Mouse (Mus musculus): ENCODE data around the gene Cd79b. TPM values are rescaled to one million over a fixed set of nuclear protein-coding genes. Genes with fewer than 3 reads are reported as not detected.

Gene Cd79b
- polyA plus RNA-seq (2014; fragmentation: Illumina TruSeq; extraction: RNeasy Lipid Tissue Mini Kit (QIAGEN cat#74804); ENCODE audit: low read depth, low replicate concordance): 0.53 TPM

DNA sequence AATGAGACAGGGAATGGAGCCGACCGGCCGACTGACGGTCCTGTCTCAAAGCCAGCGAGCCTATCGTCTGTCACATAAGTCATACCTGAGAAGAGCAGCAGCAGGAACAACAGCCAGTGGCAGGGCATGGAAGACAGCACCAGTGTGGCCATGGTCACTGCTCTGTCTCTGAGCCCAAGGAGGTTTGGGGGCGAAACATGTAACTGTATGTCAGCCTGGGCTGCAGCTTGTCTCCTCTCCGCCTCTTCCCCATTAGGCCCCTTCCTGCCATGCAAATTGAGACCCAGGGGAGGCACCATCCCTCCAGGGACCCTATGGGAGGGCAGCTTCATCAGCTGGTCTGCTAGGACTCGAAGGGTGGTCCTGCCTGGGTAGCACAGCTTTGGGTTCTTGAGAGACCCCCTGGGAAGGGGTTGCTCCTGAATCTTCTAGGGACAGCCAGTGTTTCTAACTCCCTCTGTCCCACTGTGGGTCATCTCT lies at the start of gene Cd79b:
Cd79b (minus strand) TSS at position 430 of the 480 bp plus-strand sequence.

GRCm38 (mm10) chr11:106353188-106353587 lies 38.6 kb upstream of the Cd79b start, which contains the start of gene Scn4a:
Gene Scn4a (minus strand): TSS chr11:106353288.

DNA sequence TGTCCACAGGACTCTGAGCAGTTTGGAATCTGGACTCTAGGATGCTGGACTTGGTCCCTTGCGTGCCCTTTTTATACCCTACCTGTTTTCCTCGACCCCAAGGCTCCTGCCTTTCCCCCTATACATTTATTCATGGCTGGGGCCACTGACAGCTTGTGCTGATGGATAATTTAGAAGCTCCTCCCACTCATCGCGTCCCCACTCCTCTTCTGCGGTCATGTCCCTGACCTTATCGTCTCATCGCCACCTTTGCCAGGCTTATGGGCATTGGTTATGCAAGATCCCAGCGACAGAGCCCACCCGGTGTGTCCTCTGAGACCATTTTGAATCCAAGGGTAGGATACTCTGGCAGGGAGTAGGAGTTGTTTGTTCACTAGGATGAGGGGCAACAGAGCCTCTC lies 12.8 kb downstream of the Cd79b start, which contains the start of gene Gh:
Gh (minus strand) TSS at position 101 of the 400 bp plus-strand sequence.

GRCm38 (mm10) chr11:106276454-106276853 lies 38.1 kb downstream of the Cd79b start, which contains the start of gene Tcam1:
Gene Tcam1 (plus strand): TSS chr11:106276672.

DNA sequence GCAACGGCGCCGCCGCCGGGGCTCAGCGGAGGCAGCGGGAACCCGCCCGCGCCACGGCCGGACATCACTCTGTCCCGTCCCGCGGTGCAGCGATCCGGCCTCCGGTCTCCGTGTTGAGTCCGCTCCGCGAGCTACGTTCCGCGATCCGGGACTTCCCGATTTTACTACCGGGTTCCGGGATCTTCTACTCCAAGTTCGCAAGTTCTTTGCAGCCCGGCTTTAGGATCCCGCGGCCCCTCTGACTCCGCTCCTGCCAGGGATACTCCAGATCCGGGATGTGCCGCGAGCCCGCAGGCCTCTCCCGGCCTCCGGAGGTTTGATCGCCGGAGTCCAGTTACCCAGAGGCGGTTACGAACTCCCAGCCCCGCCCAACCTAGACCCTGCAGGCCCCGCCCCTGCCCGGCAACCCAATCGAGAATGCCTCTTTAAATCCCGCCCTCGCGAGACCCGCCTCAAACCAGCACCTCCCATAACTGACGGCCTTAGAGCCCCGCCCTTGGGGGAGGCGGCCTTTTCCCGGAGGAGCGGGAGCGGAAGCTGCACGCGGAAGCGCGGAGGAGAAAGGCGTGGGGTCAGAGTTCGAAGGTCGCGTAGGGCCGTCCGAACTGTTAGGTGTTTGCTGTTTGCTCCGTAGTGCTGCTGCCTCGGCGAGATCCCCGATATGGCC lies 41.8 kb downstream of the Cd79b start, which contains the start of gene Smarcd2:
Smarcd2 (minus strand) TSS at position 329 of the 667 bp plus-strand sequence.

Other genes starting within 250 kb of the Cd79b start
- 13.6 TPM for gene Taco1, start 248.7 kb downstream of the Cd79b start, polyA plus RNA-seq (2014; fragmentation: Illumina TruSeq; extraction: RNeasy Lipid Tissue Mini Kit (QIAGEN cat#74804); ENCODE audit: low read depth, low replicate concordance)
- gene Map3k3, start 230.1 kb downstream of the Cd79b start, polyA plus RNA-seq (2014; fragmentation: Illumina TruSeq; extraction: RNeasy Lipid Tissue Mini Kit (QIAGEN cat#74804); ENCODE audit: low read depth, low replicate concordance): 8.2 TPM
- not detected for gene Gm10840, start 153.9 kb downstream of the Cd79b start, polyA plus RNA-seq (2014; fragmentation: Illumina TruSeq; extraction: RNeasy Lipid Tissue Mini Kit (QIAGEN cat#74804); ENCODE audit: low read depth, low replicate concordance)
- 2.9 TPM for gene Limd2, start 153.9 kb downstream of the Cd79b start, polyA plus RNA-seq (2014; fragmentation: Illumina TruSeq; extraction: RNeasy Lipid Tissue Mini Kit (QIAGEN cat#74804); ENCODE audit: low read depth, low replicate concordance)
- gene Strada, start 112.6 kb downstream of the Cd79b start, polyA plus RNA-seq (2014; fragmentation: Illumina TruSeq; extraction: RNeasy Lipid Tissue Mini Kit (QIAGEN cat#74804); ENCODE audit: low read depth, low replicate concordance): 9.5 TPM
- gene Ccdc47, start 98.4 kb downstream of the Cd79b start, polyA plus RNA-seq (2014; fragmentation: Illumina TruSeq; extraction: RNeasy Lipid Tissue Mini Kit (QIAGEN cat#74804); ENCODE audit: low read depth, low replicate concordance): 171 TPM
- gene Ddx42, start 97.8 kb downstream of the Cd79b start, polyA plus RNA-seq (2014; fragmentation: Illumina TruSeq; extraction: RNeasy Lipid Tissue Mini Kit (QIAGEN cat#74804); ENCODE audit: low read depth, low replicate concordance): 35.0 TPM
- gene Ftsj3, start 58.7 kb downstream of the Cd79b start, polyA plus RNA-seq (2014; fragmentation: Illumina TruSeq; extraction: RNeasy Lipid Tissue Mini Kit (QIAGEN cat#74804); ENCODE audit: low read depth, low replicate concordance): 14.3 TPM
- 30.8 TPM for gene Psmc5, start 58.6 kb downstream of the Cd79b start, polyA plus RNA-seq (2014; fragmentation: Illumina TruSeq; extraction: RNeasy Lipid Tissue Mini Kit (QIAGEN cat#74804); ENCODE audit: low read depth, low replicate concordance)
- gene Smarcd2, start 41.8 kb downstream of the Cd79b start, polyA plus RNA-seq (2014; fragmentation: Illumina TruSeq; extraction: RNeasy Lipid Tissue Mini Kit (QIAGEN cat#74804); ENCODE audit: low read depth, low replicate concordance): 5.1 TPM
- not detected for gene Tcam1, start 38.1 kb downstream of the Cd79b start, polyA plus RNA-seq (2014; fragmentation: Illumina TruSeq; extraction: RNeasy Lipid Tissue Mini Kit (QIAGEN cat#74804); ENCODE audit: low read depth, low replicate concordance)
- not detected for gene Gh, start 12.9 kb downstream of the Cd79b start, polyA plus RNA-seq (2014; fragmentation: Illumina TruSeq; extraction: RNeasy Lipid Tissue Mini Kit (QIAGEN cat#74804); ENCODE audit: low read depth, low replicate concordance)
- gene Scn4a, start 38.5 kb upstream of the Cd79b start, polyA plus RNA-seq (2014; fragmentation: Illumina TruSeq; extraction: RNeasy Lipid Tissue Mini Kit (QIAGEN cat#74804); ENCODE audit: low read depth, low replicate concordance): not detected
- gene Prr29, start 50.7 kb upstream of the Cd79b start, polyA plus RNA-seq (2014; fragmentation: Illumina TruSeq; extraction: RNeasy Lipid Tissue Mini Kit (QIAGEN cat#74804); ENCODE audit: low read depth, low replicate concordance): not detected
- gene Icam2, start 73.3 kb upstream of the Cd79b start, polyA plus RNA-seq (2014; fragmentation: Illumina TruSeq; extraction: RNeasy Lipid Tissue Mini Kit (QIAGEN cat#74804); ENCODE audit: low read depth, low replicate concordance): 1.4 TPM
- gene Ern1, start 173.1 kb upstream of the Cd79b start, polyA plus RNA-seq (2014; fragmentation: Illumina TruSeq; extraction: RNeasy Lipid Tissue Mini Kit (QIAGEN cat#74804); ENCODE audit: low read depth, low replicate concordance): 9.8 TPM